Mouse (Mus musculus) yolk sac, embryonic 10.5 days (tissue): ENCODE results near the gene Cpa1.

Experiments
- DNase-seq: peaks from one replicate; pipeline ENCODE4 v3.0.0-alpha.2; 2017; ENCODE audit warnings: low spot score

Cpa1 gene

DNA sequence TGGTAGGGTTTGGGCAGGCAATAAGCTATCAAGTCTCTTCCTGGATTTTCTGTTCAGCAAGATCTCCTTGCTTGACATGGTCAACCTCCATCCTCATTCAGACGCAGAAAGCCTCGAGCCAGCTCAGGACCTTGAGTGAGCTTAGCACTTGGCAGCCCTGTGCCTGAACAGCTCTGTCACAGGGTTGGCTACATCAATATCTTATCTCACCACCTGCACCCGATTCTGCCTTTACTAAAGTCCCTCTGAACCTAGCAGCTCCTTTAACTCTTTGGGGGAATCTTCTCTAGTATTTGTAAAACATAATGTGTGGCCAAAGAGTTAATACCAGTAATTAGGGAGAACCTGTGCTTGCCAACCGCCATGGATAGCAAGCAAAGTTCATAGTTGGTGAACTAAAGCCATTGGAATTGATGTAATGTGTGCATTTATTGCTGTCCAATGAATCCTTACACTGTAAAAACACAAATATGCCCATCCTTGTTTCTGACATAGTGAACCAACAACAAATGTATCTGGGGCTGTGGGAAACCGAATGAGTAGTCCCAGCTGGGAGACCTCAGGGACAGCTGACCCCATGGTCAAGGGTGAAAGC lies at the start of gene Cpa1:
TSS of gene Cpa1 (plus strand) at position 545 of the 595 bp plus-strand sequence.
- no peak for DNase-seq

DNA sequence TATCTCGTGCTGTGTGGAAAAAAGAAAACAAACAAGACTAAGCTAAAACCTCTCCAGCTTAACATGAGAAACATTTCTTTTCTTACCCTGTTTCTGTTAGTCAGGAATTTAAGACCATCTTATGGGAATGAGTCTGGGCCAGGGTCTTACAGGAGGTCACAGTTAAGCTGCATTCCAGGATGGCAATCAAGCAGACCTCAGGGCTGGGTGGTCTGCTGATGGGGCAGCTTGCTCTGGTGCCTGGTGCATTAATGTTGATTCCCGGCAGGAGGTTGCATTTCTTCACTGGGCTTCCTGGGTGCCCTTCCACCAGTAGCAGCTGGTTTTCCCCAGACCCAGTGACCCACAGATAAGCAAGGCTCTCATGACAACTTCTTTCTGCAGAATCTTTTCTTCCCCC lies 49.2 kb upstream of the Cpa1 start:
- peak; percentile 71 for DNase-seq

DNA sequence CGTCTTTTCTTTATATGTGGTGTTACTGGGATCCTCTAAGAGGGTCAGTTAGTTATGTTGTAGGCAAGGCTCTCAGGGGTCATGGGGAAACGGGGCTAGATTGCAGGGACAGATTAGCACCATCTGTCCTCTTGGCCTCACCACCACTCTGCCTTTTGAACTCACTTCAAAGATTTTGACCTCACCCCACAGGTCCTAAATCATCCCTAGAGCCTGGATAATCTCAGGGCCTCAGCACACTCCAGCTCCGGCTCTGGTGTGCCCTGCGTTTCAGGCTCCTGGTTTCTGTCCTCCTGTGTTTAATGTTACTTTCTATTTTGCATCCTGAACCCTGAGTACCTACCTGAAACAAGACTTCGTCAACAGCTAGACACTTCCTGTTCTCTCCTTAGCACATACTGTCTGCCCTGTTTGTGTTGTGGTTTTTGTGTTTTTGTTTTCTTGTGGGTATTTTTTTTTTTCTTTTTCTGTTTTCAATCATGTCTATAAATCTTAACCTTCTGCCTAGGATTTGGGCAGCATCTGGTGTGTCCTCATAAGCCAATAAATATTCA lies 47.1 kb upstream of the Cpa1 start:
- peak; percentile 78 for DNase-seq

DNA sequence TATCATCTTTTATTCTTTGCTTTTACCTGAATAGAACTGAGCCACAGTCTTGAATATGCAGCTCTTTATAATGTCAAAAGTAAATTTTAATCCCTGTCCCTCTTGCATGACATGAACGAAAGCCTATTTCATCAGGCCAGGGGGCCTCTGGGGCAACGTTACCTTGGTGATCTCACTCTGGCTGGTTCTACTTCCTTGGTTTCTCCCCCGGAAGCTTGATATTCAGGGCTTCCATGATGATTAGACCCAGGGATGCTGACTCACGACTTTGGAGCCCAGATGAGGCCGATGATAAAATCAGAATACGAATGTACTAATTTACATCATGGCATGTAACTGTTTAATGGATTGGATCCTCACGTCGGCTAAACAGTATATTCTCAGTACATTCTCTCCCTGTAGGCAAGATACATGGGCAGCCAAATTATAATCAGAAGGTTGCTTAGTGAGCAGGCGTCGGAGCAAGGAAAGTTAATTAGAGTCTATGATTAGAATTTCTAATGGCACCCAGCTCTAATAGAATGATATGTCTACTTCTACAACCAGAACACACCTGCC lies 46.5 kb upstream of the Cpa1 start:
- no peak for DNase-seq

DNA sequence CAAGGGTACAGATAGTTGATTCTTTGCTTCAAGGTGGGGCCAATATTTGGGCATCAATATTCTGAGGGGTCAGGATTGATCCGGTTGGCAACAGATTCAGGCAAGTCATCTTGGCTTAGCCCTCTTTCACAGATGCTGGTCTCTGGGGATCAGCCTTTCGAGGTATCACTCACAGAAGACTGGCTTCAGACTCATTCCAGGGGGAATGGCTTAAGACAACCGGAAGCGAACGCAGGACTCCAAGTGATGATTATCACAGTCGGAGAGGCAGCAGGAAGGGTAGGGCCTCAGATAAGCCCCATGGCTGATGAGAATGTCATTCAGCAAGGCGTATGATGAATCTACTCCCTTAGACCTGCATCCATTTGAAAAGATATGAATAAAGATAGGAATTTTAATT lies 44.7 kb upstream of the Cpa1 start:
- DNase-seq = no peak

DNA sequence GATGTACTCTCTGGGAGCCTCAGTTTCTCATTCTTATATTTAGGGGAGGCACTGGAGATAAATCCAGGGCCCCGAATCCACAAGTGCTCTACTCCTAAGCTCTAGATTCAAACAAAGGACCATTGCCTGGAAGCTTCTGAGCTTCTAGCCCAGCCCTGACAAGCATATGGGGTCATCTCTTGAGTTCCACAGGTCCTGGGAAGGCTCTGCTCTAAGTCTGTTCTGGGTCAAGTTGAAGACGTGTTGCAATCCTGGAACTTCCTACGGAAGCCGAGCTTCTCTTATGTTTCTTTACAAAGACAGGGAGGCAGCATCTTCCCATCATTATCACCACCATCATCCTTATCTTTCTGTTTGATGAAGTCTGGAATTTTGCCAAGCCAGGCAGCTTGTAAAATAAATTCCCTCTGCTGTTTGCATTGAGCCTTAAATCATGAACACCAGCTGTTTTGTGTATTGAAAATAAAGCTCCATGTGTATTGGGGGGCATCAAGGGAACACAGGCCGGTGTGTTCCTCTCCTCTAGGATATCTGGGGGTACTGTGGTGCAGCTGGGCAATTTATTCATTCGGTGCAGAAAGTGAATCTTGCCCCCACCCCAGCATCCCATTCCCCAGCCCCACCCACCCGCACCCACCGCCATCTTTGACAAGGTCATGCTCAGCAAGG lies 42.7 kb upstream of the Cpa1 start:
- DNase-seq = no peak

DNA sequence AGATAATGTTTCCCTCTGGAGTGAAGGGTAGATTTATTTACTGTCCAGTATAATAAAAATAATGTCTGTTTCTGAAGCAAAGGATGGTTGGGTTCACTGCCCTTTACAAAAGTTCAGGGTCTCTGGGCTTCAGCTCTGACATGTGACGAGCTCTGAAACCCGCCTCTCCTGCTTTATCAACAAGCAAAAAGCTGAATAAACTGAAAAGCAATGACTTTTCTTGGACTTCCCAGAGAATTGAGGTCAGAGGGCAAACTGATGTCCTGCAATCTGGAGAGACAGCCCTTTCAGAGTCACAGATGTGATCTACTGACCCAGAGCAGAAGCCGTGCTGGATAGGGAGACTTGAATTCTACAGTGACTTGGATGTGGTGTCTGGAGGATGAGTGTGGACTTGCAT lies 39.0 kb upstream of the Cpa1 start:
- DNase-seq = peak; percentile 70

DNA sequence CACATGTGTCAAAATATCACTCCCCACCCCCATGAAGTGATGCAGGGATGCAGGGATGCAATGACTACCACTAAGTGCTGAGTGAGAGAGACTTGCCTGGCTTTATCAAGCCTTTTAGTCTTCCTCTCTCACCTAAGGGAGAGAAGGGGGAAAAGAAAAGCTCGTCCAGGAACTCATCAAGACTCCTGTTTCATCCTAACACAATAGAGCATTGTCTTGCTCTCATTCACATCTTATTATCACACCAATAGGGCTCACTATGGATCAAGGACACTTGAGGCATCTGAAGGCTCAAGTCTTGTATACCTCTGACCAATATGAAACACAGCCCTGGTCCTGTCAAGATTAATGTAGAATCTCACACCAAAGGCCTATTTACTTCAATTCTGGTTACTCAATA lies 38.0 kb upstream of the Cpa1 start:
- no peak for DNase-seq

DNA sequence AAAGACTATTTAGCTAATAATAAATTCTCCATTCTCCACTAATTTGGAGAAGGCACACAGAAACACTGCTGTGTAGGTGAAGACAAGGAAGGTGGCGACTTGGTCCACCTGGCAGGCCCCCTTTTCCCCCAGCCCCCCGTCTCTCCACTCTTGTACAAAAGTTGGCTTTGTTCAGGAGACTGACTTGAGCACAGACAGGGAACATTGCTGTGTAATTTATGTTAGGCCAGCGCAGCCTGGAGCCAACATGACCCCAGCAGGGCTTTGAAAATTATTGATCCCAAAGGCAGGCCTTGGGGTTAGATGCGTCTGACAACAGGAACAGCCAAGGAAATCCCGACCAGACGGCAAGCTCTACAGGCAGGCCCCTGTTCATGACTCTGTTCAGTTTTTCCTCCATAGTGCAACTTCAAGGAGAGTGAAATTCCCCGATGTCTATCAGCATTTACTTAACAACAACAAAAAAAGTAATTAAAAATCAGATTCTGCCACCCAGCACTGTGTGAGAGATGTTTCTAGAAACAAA lies 34.6 kb upstream of the Cpa1 start:
- DNase-seq = no peak

DNA sequence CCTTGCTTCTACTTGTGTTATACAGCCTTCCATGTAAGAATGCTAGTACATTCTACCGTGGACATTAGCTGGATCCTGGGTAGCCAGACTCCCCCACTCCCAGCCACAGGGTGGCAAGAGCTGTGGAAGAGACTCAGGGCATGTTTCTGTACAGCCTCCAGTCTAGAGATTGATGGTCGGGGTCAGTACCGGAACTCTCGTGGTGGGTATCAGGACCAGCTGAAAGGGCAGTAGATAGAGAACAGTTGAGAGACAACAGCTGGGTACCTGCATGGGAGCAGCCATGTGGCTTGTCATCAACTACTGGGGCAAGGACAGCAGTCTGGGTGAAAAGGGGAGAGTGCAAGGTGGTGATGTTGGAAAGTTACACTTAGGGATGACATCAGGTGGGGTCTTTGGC lies 33.9 kb upstream of the Cpa1 start:
- DNase-seq = no peak

DNA sequence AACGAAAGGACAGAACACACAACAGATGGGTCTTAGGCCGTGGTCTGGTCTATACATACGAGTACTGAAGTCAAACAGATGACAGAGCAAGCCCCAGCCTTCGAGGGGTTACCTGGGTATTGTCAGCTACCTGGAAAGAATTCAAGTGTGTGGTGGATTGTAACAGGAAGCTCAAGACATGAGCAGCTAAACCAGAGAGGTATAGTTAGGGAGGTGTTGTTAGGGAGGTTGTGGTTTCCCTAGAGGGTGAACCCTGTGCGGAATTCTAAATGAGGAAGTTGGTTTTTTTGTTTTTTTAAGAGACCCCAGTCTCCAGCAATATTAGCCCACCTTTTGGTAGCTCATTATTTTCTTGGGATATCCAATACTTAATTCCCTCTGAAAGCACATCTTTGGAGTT lies 33.3 kb upstream of the Cpa1 start:
- DNase-seq = no peak

DNA sequence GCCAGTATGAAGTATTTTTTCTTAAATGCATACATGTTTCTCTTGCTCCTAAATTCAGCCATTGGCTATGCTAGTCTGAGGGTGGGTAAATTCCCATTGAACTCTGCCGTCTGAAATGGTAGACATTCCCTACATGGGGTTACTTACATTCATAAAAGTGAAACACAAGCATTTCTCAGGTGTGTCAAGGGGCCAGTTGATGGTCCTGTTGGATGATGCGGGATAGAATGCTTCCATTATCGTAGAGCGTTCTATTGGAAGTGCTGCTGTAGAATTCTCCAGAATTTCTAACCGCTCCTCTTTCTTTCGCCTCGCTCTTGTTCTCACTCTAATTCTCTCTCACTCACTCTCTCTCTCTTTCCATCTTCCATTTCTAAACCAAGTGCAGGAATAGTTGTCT lies 28.3 kb upstream of the Cpa1 start, which contains the start of gene Cpa5:
TSS of gene Cpa5 (plus strand) at position 301 of the 400 bp plus-strand sequence.
- no peak for DNase-seq

DNA sequence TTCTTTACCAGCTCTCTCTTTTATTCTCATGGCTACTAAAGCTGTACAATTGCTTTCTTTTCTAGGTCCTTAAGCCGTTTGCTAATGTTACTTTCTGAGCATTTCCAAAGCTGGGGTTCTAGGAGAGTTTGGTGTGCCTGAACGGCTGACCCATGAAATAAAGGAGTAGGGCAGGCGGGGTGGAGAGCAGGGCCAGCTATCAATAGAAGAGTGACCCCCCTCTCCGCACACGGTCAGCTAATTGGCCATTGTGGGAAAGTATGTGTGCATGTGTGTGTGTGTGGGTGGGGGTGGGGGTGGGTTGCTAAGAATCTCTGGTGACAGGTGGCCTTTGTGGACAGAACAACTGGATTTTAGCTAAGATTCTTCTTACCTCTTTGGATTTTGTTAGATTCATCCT lies 27.8 kb upstream of the Cpa1 start:
- no peak for DNase-seq

DNA sequence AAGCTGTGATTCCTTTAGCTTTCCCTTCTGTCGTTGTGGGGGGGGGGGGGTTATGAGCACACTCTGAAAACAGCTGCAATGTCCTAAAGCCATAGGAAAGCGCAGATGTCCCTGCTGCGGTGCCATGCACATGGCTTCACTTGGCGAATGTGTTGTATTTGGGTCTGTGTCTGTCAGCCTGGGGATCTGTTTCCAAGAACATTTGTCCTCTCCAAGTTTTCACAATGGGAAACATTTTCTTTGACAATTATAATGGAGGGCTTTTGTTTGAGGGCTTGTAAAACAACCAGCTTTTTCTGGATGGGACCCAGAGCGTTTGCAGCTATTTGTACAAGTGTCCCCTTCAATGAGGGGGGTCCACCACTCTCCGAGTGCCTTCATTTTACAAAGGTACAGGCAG lies 24.8 kb upstream of the Cpa1 start:
- no peak for DNase-seq

DNA sequence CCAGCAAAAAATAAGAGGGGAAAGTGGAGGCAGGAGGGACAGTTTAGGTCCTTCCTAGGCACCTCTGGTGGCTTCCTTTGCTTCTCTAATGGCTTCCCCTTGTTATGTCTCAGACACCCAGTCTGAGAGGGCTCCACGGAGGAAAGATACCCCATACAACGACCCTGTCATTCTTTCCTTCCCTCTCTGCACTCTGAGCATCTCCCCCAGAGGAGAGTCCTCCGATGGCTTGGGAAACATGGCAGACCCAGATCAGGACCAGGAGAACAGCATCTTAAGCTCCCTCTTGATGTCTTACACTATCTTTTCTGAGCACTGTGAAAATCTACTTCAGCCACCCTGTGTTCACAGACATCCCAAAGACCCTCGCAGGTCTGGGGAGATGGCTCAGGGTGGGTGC lies 23.3 kb upstream of the Cpa1 start:
- DNase-seq = no peak

DNA sequence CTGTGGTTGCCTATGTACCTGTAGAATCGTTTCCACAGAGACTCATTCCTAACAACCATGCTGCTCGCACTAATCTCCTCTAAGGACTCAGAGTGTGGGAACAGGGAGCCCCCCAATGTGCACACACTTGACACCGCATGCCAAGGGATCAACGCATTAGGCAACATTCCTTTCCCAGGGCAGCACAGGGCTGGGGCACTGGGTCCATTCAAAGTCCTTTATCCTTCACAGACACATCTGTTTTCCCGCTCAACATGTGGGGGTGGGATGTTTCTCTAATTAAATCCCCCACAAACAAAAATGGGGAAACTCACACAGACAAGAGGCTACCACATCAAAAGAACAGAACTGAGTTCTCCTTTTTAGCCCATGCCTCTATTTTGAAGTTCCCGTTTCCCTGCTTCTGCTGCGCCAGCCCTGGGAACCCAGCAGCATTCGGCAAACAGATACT lies 22.5 kb upstream of the Cpa1 start:
- DNase-seq = peak; percentile 64

DNA sequence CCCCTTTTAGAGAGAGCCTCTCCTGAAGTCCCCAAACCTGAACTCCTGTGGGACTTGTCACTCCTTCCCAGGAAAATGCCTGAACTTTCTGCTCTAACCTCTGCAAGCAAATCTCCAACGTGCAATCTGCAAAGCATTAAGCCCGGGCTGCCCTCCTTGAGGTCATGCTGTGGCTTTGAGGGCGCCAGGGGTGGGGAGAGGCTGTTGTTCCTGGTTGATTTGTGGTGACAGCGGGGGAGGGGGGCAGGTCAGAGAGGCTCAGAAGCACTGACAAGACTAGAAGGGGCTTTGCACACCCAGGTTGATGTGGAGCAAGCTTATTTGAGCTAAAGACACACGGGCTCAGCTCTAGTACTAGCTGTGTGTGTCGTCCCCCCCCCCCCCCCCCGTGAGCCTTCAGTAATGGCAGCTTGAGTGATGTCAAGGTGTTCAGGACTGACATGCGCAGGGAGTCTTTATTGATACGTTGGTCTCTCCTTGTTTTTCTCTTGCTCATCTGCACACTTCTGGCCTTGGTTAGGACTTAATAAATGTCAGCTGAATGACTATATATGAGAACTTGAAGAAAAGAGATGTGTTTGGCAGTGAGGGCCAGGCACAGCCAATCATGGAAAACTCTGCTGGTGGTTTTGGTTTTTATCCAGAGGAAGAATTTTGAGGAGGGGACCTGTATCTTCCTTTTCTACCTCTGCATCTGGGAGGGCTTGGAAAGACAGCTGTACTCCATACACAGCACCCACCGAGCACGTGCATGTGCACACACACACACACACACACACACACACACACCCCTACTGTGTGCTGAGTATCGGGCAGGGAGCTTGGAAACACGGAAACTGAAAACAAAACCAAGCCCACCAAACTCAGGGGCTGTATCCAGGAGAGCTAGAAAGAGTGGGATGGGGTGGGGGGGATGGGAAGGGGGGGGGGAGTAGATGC lies 21.7 kb upstream of the Cpa1 start:
- DNase-seq = peak; percentile 77

DNA sequence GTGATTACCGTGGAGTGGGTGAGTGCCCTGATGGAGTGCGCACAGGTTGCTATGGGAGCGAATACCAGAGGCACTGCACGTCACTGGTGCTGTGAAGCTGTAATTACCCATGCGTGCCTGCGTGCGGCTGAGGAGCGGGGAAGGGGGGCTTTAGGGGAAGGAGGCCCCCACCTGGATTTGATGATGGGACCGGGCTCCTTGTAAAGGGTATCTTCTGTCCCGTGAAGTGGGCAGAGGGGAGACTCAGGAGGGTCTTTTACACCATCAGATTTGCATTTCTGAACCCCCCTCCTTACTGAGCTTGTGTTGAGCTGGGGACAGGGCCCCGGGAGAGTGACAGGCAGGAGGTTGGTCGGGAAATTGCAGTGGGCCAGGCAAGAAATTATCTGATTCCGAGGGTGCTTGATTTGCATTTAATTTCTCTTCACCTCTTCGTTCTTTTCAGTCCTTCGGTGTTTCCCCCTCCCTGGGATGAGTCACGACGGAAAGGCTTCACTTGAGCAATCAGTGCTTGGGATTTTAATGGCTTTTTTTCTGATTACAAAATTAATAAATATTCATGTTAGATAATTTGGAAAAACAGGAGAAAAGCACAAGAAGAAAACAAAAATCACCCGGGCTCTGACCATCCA lies 20.9 kb upstream of the Cpa1 start:
- DNase-seq = no peak

DNA sequence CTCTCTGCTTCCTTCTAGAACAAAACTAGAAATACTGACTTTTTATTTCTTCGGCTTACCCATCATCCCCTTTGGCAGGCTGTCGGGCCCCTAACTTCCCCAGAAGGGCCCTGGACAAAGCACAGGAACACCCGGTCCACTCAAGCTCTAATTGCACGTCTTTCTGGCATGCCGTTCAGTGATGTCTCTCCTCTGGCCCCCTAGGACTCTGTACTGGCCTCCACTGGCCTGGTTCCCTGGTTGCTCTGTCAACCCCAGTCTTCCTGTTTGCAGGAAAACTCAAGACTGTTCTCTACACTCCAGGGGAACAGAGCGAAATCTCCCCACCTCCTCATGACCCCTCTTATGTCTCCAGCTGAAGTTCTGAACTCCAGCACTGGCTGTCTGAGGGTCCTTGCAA lies 20.3 kb upstream of the Cpa1 start:
- no peak for DNase-seq

DNA sequence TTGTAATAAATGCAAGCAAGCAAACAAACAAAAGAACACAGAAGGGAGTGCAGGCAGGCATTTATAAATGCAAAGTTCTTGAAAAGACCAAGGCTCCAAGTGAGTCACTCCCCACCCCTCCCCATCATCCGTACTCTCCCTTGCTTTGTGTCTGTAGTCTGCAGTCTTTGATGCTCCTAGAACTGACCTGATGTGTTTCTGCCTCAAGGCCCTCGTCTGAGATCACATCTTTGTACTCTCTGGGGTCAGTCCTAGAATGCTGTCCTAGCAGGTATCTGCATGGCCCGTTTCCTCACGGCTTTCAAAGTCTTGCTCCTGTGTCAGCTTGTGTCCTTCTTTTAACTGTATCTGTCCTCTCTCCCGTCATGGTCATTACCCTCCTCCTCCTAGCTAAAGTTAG lies 19.4 kb upstream of the Cpa1 start:
- DNase-seq = no peak

DNA sequence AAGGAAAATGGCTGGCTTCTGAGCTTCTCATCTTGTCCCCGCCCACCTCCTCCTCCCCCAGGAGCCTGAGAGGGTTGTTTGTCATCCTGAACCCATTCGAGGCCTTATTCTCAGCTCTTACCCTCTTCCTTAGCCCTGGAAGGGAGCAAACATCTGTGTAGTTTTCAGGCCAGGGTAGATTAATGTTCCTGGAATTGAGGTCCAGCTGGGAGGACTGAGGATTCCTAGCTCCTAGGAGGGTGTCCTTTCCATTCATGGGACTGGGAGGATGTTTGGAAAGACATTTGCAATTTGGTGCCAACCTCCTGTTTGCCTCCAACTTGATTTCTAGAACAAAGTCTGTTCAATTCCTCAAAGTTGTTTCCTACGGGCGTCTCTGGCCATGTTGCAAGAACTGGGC lies 18.4 kb upstream of the Cpa1 start:
- no peak for DNase-seq

DNA sequence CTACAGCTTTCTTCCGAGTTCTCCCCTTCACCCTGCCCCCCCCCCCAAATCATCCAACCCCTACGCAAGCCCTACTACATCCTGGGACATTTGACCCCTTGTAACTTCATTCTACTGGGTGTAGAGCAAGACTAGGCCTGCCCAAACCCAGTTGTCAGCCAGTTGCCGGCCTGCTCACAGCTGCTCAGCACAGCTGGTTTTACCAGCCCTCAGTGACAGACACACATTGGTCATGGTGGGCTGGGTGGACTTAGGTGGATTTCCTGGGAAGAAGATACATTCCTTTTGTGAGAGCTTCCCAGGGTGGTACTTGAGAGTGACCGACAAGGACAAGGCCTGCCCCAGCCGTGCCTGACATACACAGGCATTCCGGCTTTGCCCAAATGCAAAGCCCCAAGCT lies 18.0 kb upstream of the Cpa1 start:
- DNase-seq = no peak
